Mouse (Mus musculus) small intestine, adult 2 months (tissue): Measurements from ENCODE around the gene Ccdc30. TPM values are rescaled to one million over a fixed set of nuclear protein-coding genes. Genes with fewer than 3 reads are reported as not detected.
A peak's percentile ranks its signal among the peaks of the same experiment; 100 is the strongest.

Source experiments
- H3K27ac ChIP-seq: fragments of 200-500 bp; 2 replicates; pipeline ENCODE4 v1.5.1; 2012; ENCODE audit warnings: low read depth, low read length, control low read depth, inconsistent platforms; ENCODE audit not compliant: insufficient read depth
- H3K27me3 ChIP-seq: fragments of 200-500 bp; 2 replicates; pipeline ENCODE4 v1.6.1; 2012; ENCODE audit warnings: mild to moderate bottlenecking, moderate library complexity, low read length, inconsistent platforms; ENCODE audit not compliant: control insufficient read depth, insufficient read depth
- H3K36me3 ChIP-seq: fragments of 200-500 bp; 2 replicates; pipeline ENCODE4 v1.6.1; 2012; ENCODE audit warnings: mild to moderate bottlenecking, low read length, control low read depth, inconsistent platforms; ENCODE audit not compliant: control insufficient read depth, insufficient read depth
- H3K4me1 ChIP-seq: fragments of 200-500 bp; 2 replicates; pipeline ENCODE4 v1.6.1; 2012; ENCODE audit warnings: low read length, inconsistent platforms, mixed read lengths; ENCODE audit not compliant: control insufficient read depth, insufficient read depth, insufficient read length
- H3K4me3 ChIP-seq: fragments of 200-500 bp; 2 replicates; pipeline ENCODE4 v1.5.1; 2012; ENCODE audit warnings: low read depth, mild to moderate bottlenecking, control low read depth, inconsistent platforms, low read length, moderate library complexity
- CTCF ChIP-seq: fragments of 200-500 bp; IDR thresholded peaks from 2 replicates; pipeline ENCODE4 v1.5.1; 2012; ENCODE audit warnings: low read depth, mild to moderate bottlenecking, control low read depth, inconsistent platforms, low read length, moderate library complexity, mixed read lengths; ENCODE audit not compliant: insufficient replicate concordance, insufficient read length; ENCODE audit errors: extremely low read depth
- POLR2A ChIP-seq: fragments of 200-500 bp; IDR thresholded peaks from 2 replicates; pipeline ENCODE4 v1.6.1; 2012; ENCODE audit warnings: low read depth, mild to moderate bottlenecking, control low read depth, inconsistent platforms, low read length, moderate library complexity
- WGBS: fragments of 180-500 bp; shearing (Covaris S2); methylation state at CpG from one replicate; pipeline ENCODE4 v1.1.7; 2018; 5-methylcytosine and 5-hydroxymethylcytosine counted together
- polyA plus RNA-seq: library from polyadenylated mRNA; depleted of rRNA; stranded (reverse); fragments of >200 nt; gene quantifications from 2 replicates; pipeline ENCODE4 v1.2.3, GENCODE M21; 2012

Ccdc30 gene
- polyA plus RNA-seq, 1 experiment, result 0.10 TPM

DNA sequence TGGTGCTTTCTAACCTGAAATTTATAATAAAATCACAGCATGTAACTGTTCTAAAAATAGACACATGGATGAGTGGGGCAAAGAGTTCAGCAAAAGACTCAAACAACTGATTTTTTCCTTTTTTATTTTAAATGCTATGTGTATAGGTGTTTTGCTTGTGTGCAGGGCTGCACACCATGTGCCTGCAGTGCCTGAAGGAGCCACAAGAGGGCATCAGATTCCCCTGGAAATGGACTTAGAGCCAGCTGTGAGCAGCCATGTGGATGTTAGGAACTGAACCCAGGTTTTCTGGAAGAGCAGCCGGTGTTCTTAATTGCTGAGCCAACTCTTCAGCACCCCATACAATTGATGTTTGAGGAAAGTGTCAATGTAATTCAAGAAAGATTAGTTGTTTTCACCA lies 25.0 kb downstream of the Ccdc30 start:
- no peak overlapping the region for H3K4me3 ChIP-seq
- H3K27ac ChIP-seq, result no peak overlapping the region
- peak; percentile 53; the same call in 1 of the 2 replicates for TF ChIP-seq CTCF
- TF ChIP-seq POLR2A, result no peak
- H3K36me3 ChIP-seq, result no peaks in the 10 kb centered on the region
- 68% methylated on average over 1 of the region's 1 CpGs for WGBS
- H3K27me3 ChIP-seq, result no peaks in the 10 kb centered on the region
- no peaks in the 10 kb centered on the region for H3K4me1 ChIP-seq

DNA sequence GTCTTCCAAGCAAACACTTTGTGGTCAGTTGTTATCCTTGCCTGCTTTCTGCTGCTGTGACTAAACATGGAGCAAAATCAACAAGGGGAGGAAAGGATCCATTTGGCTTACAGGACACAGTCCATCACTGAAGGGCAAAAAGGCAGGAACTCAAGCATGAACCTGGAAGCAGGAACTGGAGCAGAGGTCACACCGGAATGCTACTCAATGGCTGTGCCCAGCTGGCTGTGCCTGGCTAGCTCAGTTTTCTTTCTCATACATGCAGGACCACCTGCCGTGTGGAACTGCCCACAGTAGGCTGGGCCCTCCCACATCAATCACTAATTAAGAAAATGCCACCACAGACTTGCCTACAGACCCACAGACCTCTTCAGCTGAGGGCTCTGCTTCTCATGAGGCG lies 26.1 kb downstream of the Ccdc30 start:
- Histone ChIP-seq H3K4me1 (no peaks in the 10 kb centered on the region), H3K27me3 (no peaks in the 10 kb centered on the region), H3K27ac (no peak overlapping the region), H3K36me3 (no peaks in the 10 kb centered on the region), H3K4me3 (no peak overlapping the region)
- 68% methylated on average over 3 of the region's 3 CpGs for WGBS
- TF ChIP-seq CTCF, result no peak
- no peak for TF ChIP-seq POLR2A

DNA sequence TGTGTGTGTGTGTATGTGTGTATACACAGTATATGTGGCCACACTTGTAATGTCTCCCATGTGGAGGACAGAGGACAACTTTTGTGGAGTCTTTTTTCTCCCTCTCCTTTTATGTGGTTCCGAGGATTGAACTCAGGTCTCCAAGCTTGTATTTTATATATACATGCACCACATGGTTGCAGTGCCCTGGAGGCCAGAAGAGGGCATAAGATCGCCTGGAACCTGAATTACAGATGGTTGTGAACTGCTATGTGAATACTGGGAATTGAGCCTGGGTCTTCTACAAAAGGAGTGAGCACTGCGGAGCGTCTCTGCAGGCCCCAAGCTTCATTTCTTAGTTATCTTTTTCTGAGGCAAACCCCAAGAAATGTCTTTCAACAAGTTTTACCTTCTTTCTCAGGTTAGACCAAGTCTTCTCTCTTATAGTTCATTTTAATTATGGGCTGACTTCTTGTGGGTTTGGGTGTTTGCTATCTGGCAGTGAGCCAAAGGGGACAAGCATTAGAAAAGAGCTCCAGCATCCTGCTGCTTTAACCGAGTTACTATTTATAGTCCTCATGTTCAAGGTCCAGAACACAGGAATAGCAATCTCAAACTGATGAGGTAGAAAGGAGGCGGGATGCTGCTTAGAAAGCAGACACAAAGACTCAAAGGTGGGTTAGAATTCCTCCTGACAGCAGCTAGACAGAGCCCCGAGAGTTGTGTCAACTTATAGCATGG lies 33.7 kb downstream of the Ccdc30 start:
- H3K36me3 ChIP-seq, result no peaks in the 10 kb centered on the region
- no peaks in the 10 kb centered on the region for H3K27me3 ChIP-seq
- 57% methylated on average over 7 of the region's 7 CpGs for WGBS
- no peak overlapping the region for H3K4me3 ChIP-seq
- H3K4me1 ChIP-seq, result peaks cover 4% of the 10 kb centered on the region; the same call in 1 of the 2 replicates
- no peak for TF ChIP-seq CTCF
- no peak for TF ChIP-seq POLR2A
- H3K27ac ChIP-seq, result no peak overlapping the region

DNA sequence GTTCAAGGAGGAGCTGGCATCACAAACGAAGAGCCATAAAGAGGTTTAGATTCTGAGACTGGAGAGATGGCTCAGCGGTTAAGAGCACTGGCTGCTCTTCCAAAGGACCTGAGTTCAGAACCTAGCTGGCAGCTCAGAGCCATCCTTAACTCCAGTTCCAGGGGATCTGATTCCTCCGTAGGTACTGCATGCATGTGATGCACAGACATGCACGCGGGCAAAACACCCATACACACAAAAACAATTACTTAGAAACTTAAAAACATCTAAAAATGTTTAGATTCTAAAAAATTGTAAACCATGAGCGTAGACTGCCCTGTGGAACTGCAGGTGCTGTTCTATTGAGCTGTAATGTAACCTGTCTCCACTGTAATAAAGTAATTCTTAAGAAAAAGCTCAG lies 45.9 kb downstream of the Ccdc30 start:
- 81% methylated on average over 6 of the region's 6 CpGs for WGBS
- no peaks in the 10 kb centered on the region for H3K36me3 ChIP-seq
- H3K27ac ChIP-seq, result no peak overlapping the region
- no peaks in the 10 kb centered on the region for H3K27me3 ChIP-seq
- H3K4me1 ChIP-seq, result no peaks in the 10 kb centered on the region
- H3K4me3 ChIP-seq, result no peak overlapping the region
- TF ChIP-seq CTCF (no peak), POLR2A (no peak)

DNA sequence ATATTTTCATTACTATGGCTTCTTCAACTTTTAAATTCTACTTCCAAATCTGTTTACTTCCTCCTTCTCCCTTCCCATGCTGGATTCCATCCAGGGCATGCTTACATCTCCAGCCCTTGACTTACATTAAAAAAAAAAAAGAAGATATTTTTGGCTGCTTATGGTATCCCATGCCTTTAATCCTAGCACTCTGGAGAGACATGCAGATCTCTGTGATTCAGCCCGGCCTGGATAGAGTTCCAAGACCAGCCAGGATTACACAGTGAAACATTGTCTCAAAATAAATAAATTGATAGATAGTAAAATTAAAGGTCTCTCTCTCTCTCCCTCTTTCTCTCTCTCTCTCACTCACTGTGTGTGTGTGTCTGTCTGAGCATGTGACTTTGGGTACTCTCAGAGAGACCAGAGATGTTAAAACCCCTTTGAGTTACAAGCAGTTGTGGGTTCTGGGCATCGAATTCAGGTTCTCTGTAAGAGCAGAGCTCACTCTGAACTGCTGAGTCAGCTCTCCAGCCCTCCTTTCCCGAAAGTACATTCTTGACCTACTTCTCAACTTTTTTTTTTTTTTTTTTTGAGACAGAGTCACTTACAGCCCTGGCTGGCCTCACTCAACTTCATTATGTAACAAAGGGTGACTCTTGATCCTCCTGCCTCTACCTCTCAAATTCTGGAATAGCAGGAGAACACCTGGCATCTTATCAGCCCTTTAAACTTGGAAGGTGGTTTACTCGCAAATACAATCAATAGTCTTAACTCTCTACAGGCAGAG lies 48.4 kb downstream of the Ccdc30 start:
- TF ChIP-seq CTCF, result no peak
- no peak for TF ChIP-seq POLR2A
- WGBS, result 24% methylated on average over 4 of the region's 4 CpGs
- Histone ChIP-seq H3K36me3 (no peaks in the 10 kb centered on the region), H3K4me3 (no peak overlapping the region), H3K27ac (no peak overlapping the region), H3K4me1 (no peaks in the 10 kb centered on the region), H3K27me3 (no peaks in the 10 kb centered on the region)

DNA sequence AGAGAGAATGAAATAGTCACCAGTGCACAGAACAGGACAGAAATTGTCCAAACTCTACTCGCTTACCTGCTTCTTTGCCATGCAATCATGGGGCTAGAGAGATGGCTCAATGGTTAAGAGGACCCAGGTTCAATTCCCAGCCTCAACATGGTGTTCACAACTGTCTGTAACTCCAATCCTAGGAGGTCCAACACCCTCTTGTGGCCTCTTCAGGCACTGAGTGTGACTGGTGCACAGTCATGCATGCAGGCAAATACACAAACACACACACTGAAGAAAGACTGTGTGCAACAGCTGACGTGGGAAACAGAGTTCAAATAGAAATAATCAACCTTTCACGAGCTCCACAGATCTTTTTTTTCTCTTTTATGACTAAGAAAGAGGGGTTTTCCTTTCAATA lies 53.1 kb downstream of the Ccdc30 start:
- Histone ChIP-seq H3K36me3 (no peaks in the 10 kb centered on the region), H3K27ac (no peak overlapping the region), H3K4me1 (no peaks in the 10 kb centered on the region), H3K4me3 (no peak overlapping the region), H3K27me3 (no peaks in the 10 kb centered on the region; the same call in 1 of the 2 replicates)
- TF ChIP-seq CTCF (no peak), POLR2A (no peak)
- 75% methylated on average over 3 of the region's 3 CpGs for WGBS

DNA sequence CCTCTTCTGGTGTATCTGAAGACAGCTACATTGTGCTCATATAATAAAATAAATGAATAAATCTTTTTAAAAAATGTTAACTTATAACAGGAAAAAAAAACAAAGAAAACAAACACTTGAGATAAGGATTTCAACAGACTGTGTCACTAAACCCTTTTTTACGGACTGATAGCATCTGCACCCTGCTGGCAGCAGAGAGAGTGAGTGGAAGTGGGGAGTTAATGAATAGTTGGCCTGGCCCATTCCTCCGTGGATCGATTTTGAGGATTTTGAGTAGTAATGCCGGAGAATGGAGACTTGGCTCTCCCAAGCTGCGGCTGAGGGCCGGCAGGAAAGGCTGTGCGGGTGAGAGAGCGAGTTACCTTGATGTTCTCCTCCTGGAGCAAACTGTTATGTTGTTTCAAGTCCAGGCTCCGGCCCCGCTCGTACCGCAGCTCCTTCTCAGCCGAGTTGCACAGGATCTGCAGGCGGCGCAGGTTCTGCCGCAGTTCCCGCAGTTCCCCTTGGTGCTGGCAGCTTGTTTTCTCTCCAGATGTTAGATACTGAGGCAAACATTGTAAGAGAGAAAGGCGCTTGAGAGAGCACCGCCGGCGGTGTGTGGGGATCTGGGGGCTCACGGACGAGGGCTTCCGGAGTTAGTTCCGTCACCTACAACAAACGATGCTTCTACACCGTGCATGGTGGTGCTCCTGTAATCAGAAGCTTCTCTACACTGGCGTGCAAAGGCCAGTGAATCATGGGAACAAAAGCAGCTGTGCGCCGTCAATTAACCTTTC lies 55.9 kb downstream of the Ccdc30 start:
- Histone ChIP-seq H3K27ac (no peak overlapping the region), H3K4me3 (peak overlapping the region; percentile 49), H3K27me3 (no peaks in the 10 kb centered on the region; the same call in 1 of the 2 replicates), H3K4me1 (no peaks in the 10 kb centered on the region), H3K36me3 (no peaks in the 10 kb centered on the region)
- WGBS, result 7% methylated on average over 30 of the region's 30 CpGs
- TF ChIP-seq POLR2A (no peak), CTCF (no peak)
